Mouse (Mus musculus) duodenum, adult 2 months (tissue): ENCODE measurements around the gene 4933402D24Rik. TPM values are rescaled to one million over a fixed set of nuclear protein-coding genes. Genes with fewer than 3 reads are reported as not detected.

ENCODE experiments used
- polyA plus RNA-seq: library from polyadenylated mRNA; depleted of rRNA; stranded (reverse); fragments of >200 nt; gene quantifications from 2 replicates; pipeline ENCODE4 v1.2.3, GENCODE M21; 2012; ENCODE audit warnings: low replicate concordance; rRNA removed

Gene 4933402D24Rik
- not detected in 2 replicates for polyA plus RNA-seq

GRCm38 (mm10) chr1:63769167-63769566 lies at the start of gene 4933402D24Rik:
Gene 4933402D24Rik, minus strand, starts transcription at chr1:63769267.

GRCm38 (mm10) chr1:63730240-63730771 lies 38.8 kb downstream of the 4933402D24Rik start, which contains the start of the genes Mdh1b and Fastkd2:
Gene Mdh1b, minus strand, starts transcription at chr1:63730318.
Gene Fastkd2, plus strand, starts transcription at chr1:63730614.

Other genes starting within 250 kb of the 4933402D24Rik start
- not detected in 2 replicates for gene Gm39653, start 153.3 kb downstream of the 4933402D24Rik start, polyA plus RNA-seq
- gene Dytn, start 82.3 kb downstream of the 4933402D24Rik start, polyA plus RNA-seq: not detected in 2 replicates
- not detected in 2 replicates for gene Mdh1b, start 38.9 kb downstream of the 4933402D24Rik start, polyA plus RNA-seq
- gene Fastkd2, start 38.7 kb downstream of the 4933402D24Rik start, polyA plus RNA-seq: 0.64 and 0.69 TPM in 2 replicates